Mouse (Mus musculus) bone marrow macrophage, adult 2 months (primary cell): ENCODE data around the gene Irf2. TPM values are rescaled to one million over a fixed set of nuclear protein-coding genes. Genes with fewer than 3 reads are reported as not detected.

ENCODE experiments used
- H3K27ac ChIP-seq: 2 replicates; pipeline ENCODE4 v1.5.1; 2012; ENCODE audit warnings: low read depth, low read length; ENCODE audit not compliant: insufficient read depth
- H3K4me1 ChIP-seq: 2 replicates; pipeline ENCODE4 v1.6.1; 2012; ENCODE audit warnings: low read length; ENCODE audit not compliant: control insufficient read depth, insufficient read depth
- H3K4me3 ChIP-seq: 2 replicates; pipeline ENCODE4 v1.5.1; 2012; ENCODE audit warnings: mild to moderate bottlenecking, low read length, moderate library complexity; ENCODE audit not compliant: insufficient read depth
- CTCF ChIP-seq: IDR thresholded peaks from 2 replicates; pipeline ENCODE4 v1.5.1; 2012; ENCODE audit warnings: low read depth, mild to moderate bottlenecking, low read length, moderate library complexity
- POLR2A ChIP-seq: IDR thresholded peaks from 2 replicates; pipeline ENCODE4 v1.6.1; 2012; ENCODE audit warnings: mild to moderate bottlenecking, low read depth, low read length, borderline replicate concordance
- polyA plus RNA-seq: library from polyadenylated mRNA; stranded (reverse); fragments of >200 nt; gene quantifications from 2 replicates; pipeline ENCODE4 v1.2.4, GENCODE M21; 2012; ENCODE audit not compliant: missing spikeins, insufficient read depth, insufficient read length

Gene Irf2
- polyA plus RNA-seq, 1 experiment = 110 TPM

DNA sequence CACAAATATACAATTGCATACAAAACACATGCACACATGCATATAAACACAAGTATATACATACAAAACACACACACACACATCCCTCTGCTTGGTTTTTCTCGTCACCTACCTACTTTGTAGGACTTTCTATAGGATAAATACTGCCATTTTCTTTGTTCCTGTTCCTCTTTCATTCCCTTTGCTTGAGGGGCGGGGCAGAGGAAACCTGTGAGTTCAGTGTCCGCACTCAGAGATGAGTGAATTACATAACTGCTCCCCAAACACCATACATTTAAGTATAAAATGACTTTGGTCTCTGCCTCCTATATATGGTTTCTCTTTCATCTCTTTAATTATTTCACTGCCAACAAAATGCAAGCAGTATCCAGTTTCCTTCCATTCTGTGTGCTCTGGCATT is 94.9 kb downstream of the Irf2 start:
- Histone ChIP-seq H3K27ac (no peak overlapping the region), H3K4me1 (peaks cover 31% of the 10 kb centered on the region), H3K4me3 (no peak overlapping the region)
- no peak for TF ChIP-seq CTCF
- no peak for TF ChIP-seq POLR2A

DNA sequence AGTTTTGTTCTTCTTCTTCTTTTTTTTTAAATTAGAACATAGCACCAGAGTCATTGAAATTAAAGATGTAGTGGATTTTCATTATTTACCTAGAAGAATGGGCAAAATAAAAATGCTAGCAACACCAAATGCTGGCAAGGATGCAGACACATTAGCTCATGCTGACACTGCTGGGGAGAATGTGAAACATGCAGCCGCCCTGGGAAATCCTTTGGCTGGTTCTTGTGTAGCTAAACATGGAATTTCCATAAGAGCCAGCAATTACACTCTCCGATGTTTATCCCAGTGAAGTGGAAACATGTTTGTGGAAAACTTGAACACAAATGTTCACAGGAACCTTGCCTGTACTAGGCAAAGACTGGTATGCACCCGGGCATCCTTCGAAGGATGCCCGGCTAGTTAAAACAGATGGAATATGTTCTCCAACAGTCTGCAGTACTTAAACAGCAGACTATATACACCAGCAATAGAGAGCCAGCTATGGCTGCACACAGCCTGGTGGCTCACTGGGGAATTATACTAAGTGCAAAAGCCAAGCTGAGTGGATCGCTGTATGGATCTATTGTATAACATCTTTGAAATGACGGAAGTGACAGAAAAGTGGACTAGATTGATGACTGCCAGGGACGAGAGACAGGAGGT is 96.6 kb downstream of the Irf2 start:
- H3K27ac ChIP-seq = no peak overlapping the region
- peaks cover 37% of the 10 kb centered on the region for H3K4me1 ChIP-seq
- no peak overlapping the region for H3K4me3 ChIP-seq
- TF ChIP-seq POLR2A (no peak), CTCF (no peak)

DNA sequence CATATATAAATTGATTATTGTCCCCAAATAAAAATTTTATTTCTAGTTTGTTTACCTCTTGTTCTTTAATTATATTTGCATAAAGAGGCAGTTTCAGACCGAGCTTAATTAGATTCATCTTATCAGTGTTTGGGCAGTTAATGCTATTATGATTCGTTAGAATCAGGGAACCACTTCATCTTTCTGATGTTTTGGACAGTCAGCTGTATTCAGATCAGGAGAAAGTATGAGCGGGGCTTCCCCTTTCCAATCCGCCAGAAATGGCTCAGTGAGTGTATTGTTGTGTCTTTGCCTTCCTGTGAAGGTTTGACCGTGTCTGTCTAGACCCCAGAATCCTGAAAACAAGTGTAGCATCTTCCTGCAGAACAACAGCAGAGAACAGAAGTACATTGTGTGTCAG is 97.4 kb downstream of the Irf2 start:
- peak overlapping the region; percentile 42; the same call in 1 of the 2 replicates for H3K27ac ChIP-seq
- H3K4me3 ChIP-seq = no peak overlapping the region
- TF ChIP-seq POLR2A (no peak), CTCF (no peak)
- peaks cover 45% of the 10 kb centered on the region for H3K4me1 ChIP-seq

DNA sequence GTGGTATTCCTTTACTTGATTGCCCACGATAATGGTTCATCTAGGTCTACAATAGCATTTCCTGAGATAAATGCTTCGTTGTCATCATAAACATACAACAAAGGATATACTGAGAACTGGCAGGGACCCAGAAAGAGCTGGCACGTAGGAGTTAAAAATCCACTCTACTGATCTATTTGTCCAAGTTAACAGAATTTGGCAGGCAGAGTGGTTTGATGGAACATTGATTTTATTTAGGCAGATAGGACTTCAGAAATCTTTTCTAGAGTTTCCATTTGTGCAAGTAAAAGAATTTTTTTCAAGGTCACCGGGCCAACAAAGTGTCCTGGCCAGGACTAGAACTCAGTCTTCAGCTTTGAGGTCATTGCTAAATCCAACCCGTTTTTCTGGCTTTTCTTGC is 98.5 kb downstream of the Irf2 start:
- Histone ChIP-seq H3K4me1 (peaks cover 52% of the 10 kb centered on the region), H3K27ac (no peak overlapping the region), H3K4me3 (no peak overlapping the region)
- TF ChIP-seq CTCF (no peak), POLR2A (no peak)

DNA sequence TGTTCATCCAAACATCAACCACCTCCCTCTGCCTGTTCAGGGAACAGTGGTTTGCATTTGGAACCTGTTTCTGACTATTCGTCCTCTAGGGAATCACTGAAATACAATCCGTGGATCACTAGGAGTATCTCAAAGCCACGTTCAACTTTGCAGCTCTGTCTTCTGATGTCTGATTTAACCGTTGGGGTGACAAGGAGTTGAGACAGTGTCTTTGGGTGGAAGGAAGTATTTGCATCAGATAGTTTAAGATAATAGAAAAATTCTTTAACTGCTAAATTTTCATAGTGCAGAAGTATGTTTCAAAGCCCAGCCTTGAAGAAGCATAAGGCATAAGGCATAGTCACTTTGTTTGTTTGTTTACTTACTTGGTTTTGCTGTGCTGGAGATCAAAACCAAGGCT is 100.9 kb downstream of the Irf2 start:
- no peak overlapping the region for H3K4me3 ChIP-seq
- peak overlapping the region; percentile 6; the same call in 1 of the 2 replicates for H3K27ac ChIP-seq
- peaks cover 56% of the 10 kb centered on the region for H3K4me1 ChIP-seq
- TF ChIP-seq POLR2A = no peak
- no peak for TF ChIP-seq CTCF

DNA sequence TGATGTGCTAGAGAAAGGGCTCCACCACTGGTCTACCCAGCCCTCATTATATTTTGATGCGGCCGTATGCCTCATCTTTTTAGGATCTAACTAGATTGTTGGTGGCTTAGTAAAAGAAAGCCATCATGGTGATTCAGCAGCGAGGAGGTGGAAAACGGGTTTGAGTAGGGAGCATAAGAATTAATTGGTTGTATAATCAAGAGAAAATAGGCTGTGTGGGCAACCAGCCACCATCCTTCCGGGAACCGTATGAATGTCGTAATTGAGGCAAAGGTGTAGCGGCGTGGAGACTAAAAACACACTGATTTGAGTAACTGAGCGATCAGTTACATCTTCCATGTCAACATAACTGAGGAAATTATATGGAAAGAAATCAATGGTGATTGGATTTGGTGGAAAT is 101.3 kb downstream of the Irf2 start:
- peaks cover 56% of the 10 kb centered on the region for H3K4me1 ChIP-seq

DNA sequence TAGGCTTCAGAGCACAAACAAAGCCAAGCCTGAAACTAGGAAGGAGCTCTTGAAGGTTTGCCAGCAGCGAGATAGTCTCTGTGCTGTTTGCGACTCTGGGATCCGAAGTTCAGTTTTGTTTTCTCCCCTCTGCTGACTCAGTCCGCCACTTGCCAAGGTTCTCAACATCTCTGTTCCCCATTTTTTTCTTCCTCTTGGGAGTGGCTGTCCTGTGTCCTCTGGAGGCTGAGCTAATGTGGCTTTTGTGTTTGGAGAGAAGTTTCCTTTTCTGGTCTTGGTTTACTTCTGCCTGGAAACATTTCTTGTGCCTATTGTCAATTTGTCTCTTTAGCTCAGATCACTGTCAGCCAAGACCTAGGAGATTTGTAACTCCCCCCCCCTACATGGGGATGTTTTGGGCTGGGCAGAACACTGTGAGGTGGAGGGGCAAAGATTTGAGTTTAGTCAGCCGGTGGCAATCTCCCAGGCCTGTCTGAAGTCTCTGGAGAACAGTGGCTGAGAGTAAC is 103.2 kb downstream of the Irf2 start:
- Histone ChIP-seq H3K27ac (peak overlapping the region; percentile 99), H3K4me3 (no peak overlapping the region), H3K4me1 (peaks cover 54% of the 10 kb centered on the region)
- no peak for TF ChIP-seq CTCF
- TF ChIP-seq POLR2A = no peak

More for the DNA sequence above, 101.3 kb downstream of the Irf2 start:
- H3K4me3 ChIP-seq = no peak overlapping the region
- no peak for TF ChIP-seq POLR2A
- no peak for TF ChIP-seq CTCF
- peak overlapping the region; percentile 6; the same call in 1 of the 2 replicates for H3K27ac ChIP-seq

DNA sequence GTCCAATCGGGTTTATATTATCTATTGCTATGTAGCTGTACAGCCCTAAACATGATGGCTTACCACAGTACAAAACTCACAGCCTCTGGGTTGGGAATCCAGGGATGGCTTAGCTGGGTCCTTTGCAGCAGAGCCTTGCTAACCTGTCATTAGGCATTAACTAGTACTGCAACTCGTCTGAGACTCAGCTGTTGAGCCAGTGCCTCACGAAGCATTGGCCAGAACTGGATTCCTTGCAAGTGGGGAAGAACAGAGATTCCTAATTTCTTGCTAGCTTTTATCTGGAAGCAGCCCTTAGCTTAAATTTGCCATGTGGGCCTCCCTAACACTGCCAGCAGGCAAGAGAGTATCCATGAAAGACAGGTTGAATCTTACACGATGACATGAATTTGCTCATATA is 104.3 kb downstream of the Irf2 start:
- no peak for TF ChIP-seq CTCF
- TF ChIP-seq POLR2A = no peak
- H3K27ac ChIP-seq = peak overlapping the region; percentile 99
- H3K4me3 ChIP-seq = no peak overlapping the region; the same call in 1 of the 2 replicates

DNA sequence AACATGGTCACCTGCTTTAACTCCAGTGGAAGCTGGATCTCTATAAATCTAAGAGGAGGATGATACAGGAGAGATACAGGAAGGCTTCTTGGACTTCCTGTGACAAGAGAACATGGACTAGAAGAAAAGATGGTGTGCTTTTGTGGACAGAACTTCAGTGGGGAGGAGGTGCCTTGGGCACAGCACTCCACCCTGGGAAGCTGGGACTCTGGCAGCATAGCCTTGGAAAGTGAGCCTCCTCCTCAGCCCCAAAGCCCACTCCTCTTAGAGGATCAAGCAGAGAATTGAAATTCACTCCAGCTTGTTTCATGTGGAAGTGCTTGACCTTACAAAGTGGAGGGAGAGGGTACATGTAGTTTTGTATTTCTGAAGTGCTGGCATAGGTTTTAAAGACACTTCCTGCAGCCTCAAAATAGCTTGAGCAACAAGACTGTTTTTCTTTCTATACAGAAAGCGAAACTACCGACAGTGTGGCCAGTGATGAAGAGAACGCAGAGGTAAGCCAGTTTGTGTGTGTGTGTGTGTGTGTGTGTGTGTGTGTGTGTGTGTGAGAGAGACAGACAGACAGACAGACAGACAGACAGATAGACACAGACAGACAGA is 104.9 kb downstream of the Irf2 start:
- H3K4me3 ChIP-seq = peak overlapping the region; percentile 12
- H3K27ac ChIP-seq = peak overlapping the region; percentile 99
- no peak for TF ChIP-seq POLR2A
- no peak for TF ChIP-seq CTCF
- peaks cover 69% of the 10 kb centered on the region for H3K4me1 ChIP-seq

More for the DNA sequence above, 104.3 kb downstream of the Irf2 start:
- H3K4me1 ChIP-seq = peaks cover 63% of the 10 kb centered on the region
